Mouse (Mus musculus): Measurements from ENCODE around the gene Mif4gd.
"Not testable (repeated sequence)": the region's sequence is repeated elsewhere in the genome, so short reads cannot be mapped to it uniquely, and the experiment has no call there.

The Mif4gd gene

DNA sequence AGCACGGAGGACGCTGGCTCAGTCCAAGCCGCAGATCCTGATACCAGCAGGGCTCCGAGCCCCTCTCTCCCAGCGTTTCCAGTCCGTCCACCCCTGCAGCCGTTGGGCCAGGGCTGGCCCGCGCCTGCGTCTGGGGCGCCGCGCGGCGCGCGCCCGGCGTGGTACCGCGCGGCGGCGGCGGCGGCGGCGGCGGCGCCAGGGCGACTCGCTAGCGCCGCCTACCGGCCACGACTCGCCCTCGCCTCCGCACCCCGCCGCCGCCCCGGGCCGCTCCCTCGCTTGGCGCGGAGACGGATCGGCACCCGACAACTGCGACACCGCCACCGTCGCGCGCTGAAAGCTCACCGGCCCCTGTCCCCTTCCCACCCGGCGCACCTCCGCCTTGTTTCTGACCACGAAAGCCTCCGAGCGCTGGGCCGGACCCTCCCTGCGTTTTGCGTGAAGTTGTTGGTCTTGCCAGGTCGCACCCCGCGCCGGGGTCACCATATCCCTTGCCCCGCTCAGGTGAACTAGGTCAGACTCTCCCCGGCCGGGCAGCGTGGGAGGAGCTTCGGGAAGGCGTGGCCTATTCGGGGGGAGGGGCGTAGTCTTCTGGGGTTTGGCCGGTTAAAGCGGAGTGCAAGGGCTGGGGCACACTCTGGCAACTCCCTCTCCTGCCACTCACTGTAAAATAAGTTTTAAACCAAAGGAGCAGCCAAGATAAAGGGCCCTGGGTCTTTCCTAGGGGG is at the start of gene Mif4gd:
Gene Mif4gd (minus strand): TSS at position 560 of the 728 bp plus-strand sequence.
- DNase-seq (ENCODE audit: low spot score), result peak; percentile 91

DNA sequence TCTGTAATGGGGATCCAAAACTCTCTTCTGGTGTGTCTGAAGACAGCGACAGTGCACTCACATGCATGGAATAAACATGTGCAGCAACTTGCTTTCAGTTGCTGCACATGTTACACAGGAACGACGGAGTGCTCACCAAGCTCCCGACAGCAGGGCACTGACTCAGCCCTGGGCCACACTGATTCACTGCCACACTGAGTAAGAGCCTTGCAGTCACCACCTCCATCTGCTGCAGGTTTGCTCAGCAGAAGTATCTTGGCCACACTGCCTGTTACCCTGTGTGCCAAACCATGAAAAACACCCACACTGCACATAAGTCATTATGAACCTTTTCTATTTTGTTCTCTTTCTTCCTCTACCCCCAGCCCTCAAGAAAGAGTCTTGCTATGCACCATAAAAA is 47.6 kb upstream of the Mif4gd start:
- DNase-seq (ENCODE audit: low spot score), result no peak

DNA sequence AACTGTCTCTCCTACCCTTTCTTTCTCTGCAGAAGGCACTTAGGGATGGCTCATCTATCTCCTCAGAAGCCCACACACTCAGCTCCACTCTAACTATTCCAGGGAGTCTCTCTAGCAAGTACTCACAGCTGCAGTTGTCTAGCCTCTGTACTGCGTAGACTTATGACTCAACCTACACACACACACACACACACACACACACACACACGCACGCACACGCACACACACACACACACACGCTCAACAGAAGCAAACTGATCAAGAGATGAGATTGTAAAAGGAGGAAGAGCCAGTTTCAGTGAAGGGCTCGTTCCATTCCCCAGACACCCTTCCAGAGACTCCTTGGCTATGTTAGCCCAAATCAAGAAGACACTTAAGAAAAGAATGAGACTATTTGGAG is 45.8 kb upstream of the Mif4gd start:
- no peak for DNase-seq (ENCODE audit: low spot score)

DNA sequence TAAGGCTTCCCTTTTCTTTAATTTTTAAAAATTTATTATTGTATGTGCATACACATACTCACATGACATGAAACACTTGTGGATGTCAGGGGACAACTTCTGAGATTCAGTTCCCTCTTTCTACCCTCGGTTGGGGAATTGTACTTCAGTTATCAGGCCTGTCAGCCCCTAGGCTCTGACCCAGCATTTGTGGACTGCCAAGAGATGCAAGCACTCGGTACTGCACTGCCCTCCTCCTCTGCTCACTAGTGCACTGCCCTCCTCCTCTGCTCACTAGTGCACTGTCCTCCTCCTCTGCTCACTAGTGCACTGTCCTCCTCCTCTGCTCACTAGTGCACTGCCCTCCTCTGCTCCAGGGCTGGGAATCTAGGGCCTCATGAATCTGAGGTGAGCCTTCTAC is 41.4 kb upstream of the Mif4gd start:
- DNase-seq (ENCODE audit: low spot score), result no peak

DNA sequence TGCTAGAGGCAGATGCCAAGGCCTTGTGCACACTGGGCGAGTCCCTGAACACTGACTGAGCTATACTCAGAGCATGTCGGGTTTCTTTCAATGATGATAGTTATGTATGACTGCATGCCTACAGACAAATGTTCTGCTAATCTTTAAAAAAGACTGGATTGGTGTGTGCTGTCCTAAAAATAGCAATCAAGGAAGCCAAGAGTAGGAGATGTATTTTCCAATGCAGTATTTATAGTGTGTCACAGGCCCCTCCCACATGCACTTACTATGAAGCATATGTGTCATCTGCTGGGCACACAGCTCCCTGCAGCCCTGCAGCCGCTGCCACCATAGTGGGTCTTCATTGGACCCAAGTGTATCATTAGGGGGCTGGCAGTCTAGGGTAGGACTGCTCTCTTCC is 40.4 kb upstream of the Mif4gd start:
- no peak for DNase-seq (ENCODE audit: low spot score)

DNA sequence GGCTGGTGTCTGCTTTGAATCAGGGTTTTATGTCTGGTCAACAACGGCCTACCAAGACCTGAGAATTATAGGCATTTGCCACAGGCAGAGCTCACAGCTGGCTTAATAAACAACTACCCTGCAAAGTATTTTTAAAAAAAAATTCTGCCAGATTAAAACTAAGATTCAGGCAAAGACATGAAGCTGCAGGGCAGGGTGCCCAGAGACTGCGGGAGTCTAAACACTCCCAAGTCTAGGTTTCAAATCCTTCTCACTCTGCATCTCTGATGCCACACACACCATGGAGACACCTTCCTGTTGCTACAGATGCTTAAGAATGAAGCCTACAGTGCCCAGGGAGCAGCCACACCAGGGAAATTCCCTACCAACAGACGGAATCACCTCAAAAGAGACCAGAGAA is 38.9 kb upstream of the Mif4gd start:
- no peak for DNase-seq (ENCODE audit: low spot score)

DNA sequence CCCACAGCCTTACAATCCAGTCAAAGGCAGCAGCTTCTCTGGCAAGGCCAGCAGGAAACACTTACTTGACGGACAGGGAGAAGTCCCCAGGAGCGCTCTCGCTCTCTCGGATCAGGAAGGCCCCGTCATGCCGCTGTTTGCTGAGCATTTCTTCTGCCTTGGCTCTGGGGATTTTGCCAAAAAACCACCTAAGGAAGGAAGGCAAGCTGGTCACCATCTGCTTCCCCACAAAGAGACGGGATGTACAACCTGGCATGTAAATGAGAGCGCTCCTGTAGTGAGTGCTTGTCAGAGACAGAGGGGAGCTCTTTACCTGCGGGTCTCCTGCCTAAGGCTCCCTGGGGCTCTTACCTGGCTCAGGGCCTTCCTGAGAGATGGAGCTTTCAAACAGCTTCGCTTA is 36.9 kb upstream of the Mif4gd start:
- DNase-seq (ENCODE audit: low spot score), result no peak

DNA sequence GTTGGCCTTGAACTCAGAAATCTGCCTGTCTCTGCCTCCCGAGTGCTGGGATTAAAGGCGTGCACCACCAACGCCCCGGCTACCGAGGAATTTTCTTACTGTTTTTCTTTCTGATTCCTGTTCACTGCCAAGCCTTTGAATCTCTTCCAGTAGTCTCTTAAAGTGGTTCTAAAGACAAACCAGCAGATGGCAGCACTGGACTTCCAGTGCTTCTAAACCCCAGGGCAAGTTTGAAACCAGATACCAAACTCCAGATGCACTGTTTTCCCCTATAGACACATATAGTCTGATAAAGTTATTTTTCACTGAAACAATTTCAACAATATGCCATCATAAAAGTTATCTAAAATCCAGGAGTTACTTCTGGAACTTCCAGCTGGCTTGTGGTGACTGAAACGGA is 34.7 kb upstream of the Mif4gd start:
- DNase-seq (ENCODE audit: low spot score), result no peak

DNA sequence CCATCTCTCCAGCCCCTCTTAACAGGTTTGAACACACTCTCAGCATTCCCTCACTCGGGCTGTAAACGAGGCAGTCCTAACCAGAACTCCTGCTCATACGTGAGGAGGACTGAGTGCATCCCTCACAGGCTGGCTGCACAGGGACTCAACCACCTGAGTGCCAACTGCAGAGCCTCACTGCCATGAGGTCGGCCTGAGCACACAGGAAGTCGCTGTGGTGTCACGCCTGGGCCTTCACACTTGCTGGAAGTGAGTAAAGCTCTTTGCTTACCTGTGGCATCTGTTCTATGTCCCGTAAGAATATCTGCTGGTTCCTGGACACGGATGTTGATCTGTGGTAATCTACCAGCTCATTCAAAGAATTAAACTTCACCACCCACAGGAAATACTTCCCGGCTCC is 33.7 kb upstream of the Mif4gd start:
- DNase-seq (ENCODE audit: low spot score), result no peak

DNA sequence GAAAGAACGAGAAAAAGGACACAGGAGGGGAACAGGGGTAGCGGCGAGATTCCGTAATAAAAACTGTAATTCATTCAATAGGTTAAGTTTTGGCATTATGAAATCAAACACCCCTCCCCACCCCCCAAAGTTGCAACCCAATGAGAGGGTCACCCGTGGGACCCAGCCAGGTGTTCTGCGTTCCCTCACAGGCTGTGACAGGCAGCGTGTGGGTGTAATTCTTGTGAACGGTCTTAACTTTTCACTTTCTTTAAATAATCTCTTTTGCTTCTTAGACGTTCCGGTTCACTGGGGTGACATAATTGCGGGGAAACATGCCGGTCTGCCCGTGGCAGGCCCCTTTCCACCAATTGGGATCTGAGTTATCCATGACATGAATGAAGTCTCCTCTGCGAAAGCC is 32.7 kb upstream of the Mif4gd start:
- DNase-seq (ENCODE audit: low spot score), result not testable (repeated sequence)

DNA sequence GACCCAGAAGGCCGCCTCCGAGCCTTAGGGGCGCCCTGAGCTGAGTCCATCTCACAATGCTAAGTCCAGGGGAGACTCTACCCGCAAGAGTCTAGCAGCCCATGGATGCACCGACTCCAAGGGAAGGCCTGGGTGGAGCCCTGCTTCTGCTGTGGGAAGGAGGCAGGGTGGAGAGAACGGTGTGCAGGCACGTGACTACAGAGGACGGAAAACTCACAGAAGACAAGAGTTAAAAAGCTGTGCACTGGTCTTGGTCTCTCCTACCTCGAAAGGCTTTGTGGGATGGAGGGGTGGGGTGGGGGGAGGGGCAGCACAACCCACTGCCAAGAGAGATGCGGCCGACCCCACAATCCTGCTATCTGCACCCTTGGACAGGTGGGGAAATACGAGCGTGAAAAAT is 31.5 kb upstream of the Mif4gd start:
- no peak for DNase-seq (ENCODE audit: low spot score)

DNA sequence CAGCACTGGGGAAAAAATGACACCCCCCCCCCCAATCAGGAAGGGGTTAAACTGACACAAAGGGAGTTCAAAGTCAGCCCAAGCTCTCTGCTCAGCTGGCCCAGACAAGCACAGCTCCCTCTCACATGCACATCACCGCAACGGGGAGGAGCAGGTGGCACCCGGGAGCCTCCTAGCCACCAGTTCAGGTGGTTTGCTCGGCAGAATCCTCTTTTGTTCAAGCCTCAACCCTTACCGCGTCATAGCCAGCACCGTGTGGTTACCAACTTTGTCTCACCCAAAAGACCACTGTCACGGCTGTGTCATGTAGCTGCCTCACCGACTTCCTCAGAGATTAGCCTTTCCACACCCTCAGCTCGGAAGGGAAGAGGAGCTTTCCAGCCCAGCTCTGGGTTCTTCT is 30.5 kb upstream of the Mif4gd start:
- no peak for DNase-seq (ENCODE audit: low spot score)

DNA sequence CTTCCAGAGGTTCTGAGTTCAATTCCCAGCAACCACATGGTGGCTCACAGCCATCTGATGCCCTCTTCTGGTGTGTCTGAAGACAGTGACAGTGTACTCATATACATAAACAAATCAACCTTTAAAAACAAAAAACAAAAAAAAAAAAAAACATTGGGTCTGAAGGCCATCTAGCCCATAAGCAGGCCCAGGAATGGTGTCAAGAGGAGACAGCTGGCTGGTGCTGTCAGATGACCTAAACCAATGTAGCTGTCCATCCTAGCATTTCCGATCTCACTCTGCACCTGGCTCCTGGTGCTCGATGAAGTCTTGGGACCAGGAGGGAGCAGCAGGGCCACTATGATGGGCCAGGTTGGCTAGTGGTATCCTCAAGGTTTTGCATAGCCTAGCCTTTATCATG is 29.9 kb upstream of the Mif4gd start:
- no peak for DNase-seq (ENCODE audit: low spot score)

DNA sequence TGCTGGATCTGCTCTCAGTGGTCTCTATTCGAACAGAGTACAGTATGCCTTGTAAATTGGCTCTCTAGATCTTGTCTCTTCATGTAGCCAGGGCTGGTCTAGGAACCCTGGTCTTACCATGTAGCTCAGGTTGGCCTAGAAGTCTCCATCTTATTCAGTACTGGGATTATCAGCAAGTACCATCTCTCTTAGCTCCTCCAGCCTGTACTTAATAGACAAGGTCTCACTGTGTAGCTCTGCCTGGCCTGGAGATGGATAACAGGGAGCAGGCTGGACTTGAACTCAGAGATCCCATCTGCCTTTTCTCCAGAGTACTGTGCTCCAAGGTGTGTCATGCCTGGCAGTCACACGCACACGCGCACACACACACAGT is 28.9 kb upstream of the Mif4gd start:
- no peak for DNase-seq (ENCODE audit: low spot score)

DNA sequence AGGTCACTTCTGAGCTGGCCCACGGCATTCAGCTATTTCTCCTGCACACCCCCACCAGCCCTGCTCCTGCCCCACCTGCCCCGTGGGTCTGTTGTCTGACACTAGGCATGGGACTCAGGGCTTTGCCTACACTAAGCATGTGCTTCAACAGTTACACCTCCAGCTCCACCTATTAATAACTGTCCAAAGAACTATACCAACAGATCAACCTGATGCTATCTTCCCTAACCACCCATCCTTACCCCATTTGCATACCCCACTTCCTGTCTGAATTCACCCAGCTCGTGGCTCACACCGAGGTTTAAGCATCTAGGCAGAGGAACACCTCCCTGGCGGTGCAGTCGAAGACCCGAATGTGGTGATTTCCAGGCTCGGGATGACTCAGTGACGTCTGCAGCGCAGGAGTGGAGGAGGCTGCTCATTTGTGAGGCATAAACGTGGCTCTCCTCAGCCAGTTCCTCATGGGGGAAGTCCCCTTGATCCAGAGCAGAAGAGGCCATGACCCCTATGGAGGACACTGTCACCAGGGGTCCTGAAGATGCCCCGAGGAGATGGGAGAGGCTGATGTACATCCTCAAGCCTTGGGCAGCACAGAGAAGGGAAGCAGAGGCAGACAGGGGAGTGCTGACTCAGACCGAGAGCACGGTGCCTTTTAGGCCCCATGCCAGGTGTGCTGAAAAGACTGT is 28.4 kb upstream of the Mif4gd start:
- DNase-seq (ENCODE audit: low spot score), result no peak

DNA sequence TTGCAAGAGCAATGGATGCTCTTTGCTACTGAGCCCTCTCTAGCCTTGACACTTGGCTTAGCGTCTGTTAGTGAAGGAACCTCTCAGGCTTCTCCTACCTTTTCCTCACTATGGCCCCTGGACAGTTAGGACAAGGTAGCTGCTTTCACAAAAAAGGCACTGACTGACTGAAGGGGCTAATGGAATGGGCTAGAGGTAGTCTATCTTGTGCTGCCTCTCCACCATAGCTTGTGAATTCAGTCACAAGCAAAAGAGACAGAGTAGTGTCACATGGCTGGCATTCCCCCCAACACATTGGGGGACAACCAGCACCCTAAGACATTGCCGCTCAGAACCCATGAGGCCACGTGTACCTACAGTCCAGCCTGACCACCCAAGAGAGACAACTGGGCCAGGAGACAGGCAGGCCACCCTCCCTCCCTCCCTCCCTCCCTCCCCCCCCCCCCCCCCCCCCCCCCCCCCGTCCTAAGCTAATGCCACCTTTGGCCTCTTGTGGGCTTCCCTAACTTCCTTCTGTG is 27.6 kb upstream of the Mif4gd start:
- DNase-seq (ENCODE audit: low spot score), result no peak

DNA sequence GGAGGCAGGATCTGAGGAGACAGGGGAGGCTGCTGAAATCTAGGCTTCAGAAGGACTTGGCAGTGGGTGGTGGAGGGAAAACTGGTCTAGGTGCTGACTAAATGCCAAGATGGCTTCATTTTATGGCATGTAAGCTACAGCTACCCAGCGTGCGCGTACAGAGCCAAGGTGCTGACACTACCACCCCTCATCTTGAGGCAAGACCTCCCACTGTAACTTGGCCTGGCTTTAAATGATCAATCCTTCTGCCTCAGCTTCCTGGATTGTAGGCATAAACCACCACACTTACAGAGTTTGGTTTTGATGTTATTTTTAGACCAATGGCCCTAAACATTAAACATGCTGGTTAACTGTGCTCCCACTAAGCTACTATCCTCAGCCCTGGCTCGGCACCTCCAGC is 26.8 kb upstream of the Mif4gd start:
- no peak for DNase-seq (ENCODE audit: low spot score)

DNA sequence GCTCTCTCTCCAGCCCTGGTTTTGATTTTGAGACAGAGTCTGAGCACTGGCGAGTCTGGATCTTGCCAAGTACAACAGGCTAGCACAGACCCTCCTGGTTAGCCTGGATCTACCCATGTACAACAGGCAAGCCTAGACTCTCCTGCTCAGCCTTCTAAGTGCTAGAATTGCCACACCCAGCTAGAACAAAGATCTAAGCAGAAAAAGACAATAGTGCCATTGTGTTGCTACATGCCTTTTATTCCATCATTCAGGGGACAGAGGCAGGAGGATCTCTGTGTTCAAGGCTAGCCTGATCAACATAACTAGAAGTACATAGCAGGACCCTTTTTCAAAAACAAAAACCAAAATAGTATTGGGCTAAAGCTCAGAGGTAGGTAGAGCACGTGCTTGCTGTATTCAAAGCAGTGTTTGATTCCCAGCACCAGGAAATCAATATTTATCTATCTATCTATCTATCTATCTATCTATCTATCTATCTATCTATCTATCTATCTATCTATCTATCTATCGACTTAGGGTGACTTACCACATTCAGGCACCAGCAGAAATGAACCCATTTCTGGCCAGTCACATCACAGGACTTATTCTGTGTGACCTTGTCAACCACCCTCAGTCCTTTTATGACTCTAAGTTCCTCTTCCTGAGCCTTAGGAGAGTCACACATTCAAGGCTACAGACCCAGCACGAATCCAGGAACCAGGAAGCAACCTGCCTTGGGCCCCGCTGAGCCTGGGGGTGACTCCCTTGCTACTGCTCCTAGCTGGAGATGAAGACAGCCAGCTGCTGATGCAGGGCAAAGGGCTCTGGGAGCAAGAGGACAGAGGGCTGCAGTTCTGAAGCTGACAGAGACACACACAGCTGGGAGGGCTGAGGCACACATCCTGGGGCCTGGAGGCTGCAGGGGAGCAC is 26.0 kb upstream of the Mif4gd start:
- DNase-seq (ENCODE audit: low spot score), result no peak

DNA sequence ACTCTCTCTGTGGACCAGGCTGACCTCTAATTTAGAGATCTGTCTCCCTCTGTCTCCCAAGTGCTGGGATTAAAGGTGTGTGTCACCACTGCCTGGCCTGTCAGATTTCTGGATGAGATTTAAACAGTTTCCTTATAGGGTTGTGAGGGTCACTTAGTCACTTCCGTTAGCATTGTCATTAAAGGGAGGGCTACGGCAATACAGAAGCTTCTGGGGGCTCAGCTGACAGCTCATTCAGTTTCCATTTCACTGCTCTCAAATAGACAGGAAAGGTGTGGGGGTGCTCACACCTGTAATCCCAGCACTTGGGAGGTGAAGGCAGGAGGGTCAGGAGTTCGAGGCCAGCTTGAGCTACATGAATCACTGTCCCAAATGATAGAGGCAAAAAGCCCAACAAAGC is 24.2 kb upstream of the Mif4gd start:
- no peak for DNase-seq (ENCODE audit: low spot score)

DNA sequence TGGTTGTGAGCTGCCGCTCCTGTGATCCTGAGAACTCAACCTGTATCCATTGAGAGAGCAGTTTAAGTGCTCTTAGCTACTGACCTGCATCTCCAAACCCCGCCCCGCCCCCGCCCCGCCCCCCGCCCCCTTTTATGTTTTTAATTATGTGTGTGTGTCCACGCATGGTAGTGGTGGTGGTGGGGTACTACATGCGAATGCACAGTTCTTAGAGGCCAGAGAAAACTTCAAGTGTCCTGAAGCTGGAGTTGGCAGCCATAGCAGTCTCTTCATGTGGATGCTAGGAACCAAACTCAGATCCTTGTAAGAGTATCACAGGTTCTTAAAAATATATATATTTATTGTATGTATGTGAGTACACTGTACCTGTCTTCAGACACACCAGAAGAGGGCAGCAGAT is 22.7 kb upstream of the Mif4gd start:
- no peak for DNase-seq (ENCODE audit: low spot score)

DNA sequence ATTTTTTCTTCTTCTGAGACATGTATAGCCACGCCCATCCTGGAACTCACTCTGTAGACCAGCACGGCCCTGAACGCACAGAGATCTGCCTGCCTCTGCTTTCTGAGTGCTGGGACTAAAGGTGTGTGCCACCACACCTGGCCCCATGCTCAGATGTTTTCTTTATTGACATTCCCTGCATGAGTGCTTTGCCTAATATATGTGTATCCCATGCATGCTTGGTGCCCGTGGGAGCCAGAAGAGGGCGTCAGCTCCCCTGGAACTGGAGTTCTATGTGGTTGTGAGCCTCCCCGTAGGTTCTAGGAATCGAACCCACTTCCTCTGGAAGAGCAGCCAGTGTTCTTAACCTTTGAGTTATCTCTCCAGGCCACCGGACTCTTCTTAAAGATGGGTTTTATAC is 22.3 kb upstream of the Mif4gd start:
- DNase-seq (ENCODE audit: low spot score), result no peak

DNA sequence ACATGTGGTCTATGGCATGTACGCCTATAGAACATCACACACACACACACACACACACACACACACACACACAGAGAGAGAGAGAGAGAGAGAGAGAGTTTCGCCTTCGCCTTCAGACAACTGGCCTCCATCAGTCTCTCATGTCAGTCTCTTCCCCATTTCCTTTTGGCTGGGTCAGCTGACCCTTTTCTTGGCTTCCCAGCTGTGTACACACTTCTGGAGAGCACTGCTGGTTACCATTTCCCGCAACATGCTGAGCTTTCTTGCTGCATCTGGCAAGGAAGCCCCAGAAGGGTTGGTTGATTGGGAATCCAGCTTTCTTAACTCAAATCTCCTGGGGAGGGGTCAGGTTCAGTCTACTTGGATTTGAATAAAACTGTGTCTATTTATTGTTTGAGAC is 21.3 kb upstream of the Mif4gd start:
- DNase-seq (ENCODE audit: low spot score), result no peak

DNA sequence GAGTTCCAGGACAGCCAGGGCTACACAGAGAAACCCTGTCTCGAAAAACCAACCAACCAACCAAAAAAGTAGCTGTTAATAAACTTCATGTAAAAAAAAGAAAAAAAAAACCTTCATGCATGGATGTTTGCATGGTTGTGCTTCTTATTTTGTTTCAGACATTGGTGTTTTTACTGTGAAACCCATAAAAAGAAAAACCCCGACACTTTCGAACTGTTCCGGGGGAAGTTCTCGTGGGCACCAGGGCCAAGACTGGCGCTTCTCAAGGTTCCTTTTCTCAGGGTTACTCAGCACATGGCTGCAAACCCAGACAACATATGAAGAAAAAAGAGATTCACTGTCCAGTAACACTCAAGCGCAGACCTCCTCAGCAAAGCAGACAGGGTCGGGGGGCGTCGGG is 20.1 kb upstream of the Mif4gd start:
- DNase-seq (ENCODE audit: low spot score), result no peak

Data from ovary, postnatal 36 days (tissue).